Mouse (Mus musculus) C2C12 (cell line): Measurements from ENCODE around the gene Cryba2. TPM values are rescaled to one million over a fixed set of nuclear protein-coding genes. Genes with fewer than 3 reads are reported as not detected.

Experiments used
- H3K27me3 ChIP-seq: one replicate; pipeline ENCODE4 v1.6.1; 2011; ENCODE audit not compliant: control insufficient read depth, insufficient read depth, insufficient read length
- H3K36me3 ChIP-seq: one replicate; pipeline ENCODE4 v1.6.1; 2011; ENCODE audit not compliant: control insufficient read depth, insufficient read depth
- H3K4me3 ChIP-seq: one replicate; pipeline ENCODE4 v1.5.1; 2011; ENCODE audit warnings: mild to moderate bottlenecking, control low read depth; ENCODE audit not compliant: poor library complexity, insufficient read depth, severe bottlenecking
- H3K79me2 ChIP-seq: one replicate; pipeline ENCODE4 v1.6.1; 2011; ENCODE audit not compliant: control insufficient read depth, insufficient read depth
- H3K79me3 ChIP-seq: one replicate; pipeline ENCODE4 v1.6.1; 2011; ENCODE audit warnings: low read depth, control low read depth
- H3ac ChIP-seq: one replicate; pipeline ENCODE3; 2011; ENCODE audit warnings: low read depth; ENCODE audit not compliant: control insufficient read depth, insufficient read length
- CEBPB ChIP-seq: IDR thresholded peaks from one replicate; pipeline ENCODE4 v1.6.1; 2011; ENCODE audit warnings: low read depth, mild to moderate bottlenecking, control low read depth, moderate library complexity
- CTCF ChIP-seq: IDR thresholded peaks from one replicate; pipeline ENCODE4 v1.5.1; 2011; ENCODE audit not compliant: control insufficient read depth, insufficient read depth, insufficient read length
- FOSL1 ChIP-seq: IDR thresholded peaks from one replicate; pipeline ENCODE4 v1.8.0; 2011; ENCODE audit warnings: mild to moderate bottlenecking, low read length; ENCODE audit not compliant: poor library complexity, insufficient read depth, severe bottlenecking
- MAX ChIP-seq: IDR thresholded peaks from one replicate; pipeline ENCODE4 v1.6.1; 2011; ENCODE audit warnings: mild to moderate bottlenecking, control low read depth
- MYOD1 ChIP-seq: IDR thresholded peaks from one replicate; pipeline ENCODE4 v1.6.1; 2011; ENCODE audit warnings: low read depth; ENCODE audit not compliant: control insufficient read depth, insufficient read length
- MYOG ChIP-seq: IDR thresholded peaks from one replicate; pipeline ENCODE4 v1.6.1; 2011; ENCODE audit not compliant: control insufficient read depth, insufficient read length; ENCODE audit errors: extremely low read depth
- USF1 ChIP-seq: IDR thresholded peaks from one replicate; pipeline ENCODE4 v1.6.1; 2011; ENCODE audit warnings: low read depth, mild to moderate bottlenecking, control low read depth, moderate library complexity
- polyA plus RNA-seq: library from polyadenylated mRNA; unstranded; fragments of >200 nt; fragmentation: generic; extraction: Trizol; gene quantifications from one replicate; pipeline ENCODE4 v1.2.1, GENCODE M21; 2012; ENCODE audit warnings: missing spikeins

Cryba2 gene
- polyA plus RNA-seq, 1 experiment, result not detected

- Histone ChIP-seq H3K27me3 (peaks cover 72% of the 10 kb centered on the region), H3K79me3 (no peaks in the 10 kb centered on the region), H3K36me3 (no peaks in the 10 kb centered on the region), H3ac (no peak overlapping the region), H3K4me3 (no peak overlapping the region), H3K79me2 (no peaks in the 10 kb centered on the region)
- TF ChIP-seq MYOG (no peak), CTCF (no peak), USF1 (no peak), MYOD1 (no peak), FOSL1 (no peak), MAX (no peak), CEBPB (no peak)
Measured at GRCm38 (mm10) chr1:74882055-74882734, 10.7 kb downstream of the Cryba2 start.

GRCm38 (mm10) chr1:74880785-74881360 lies 12.1 kb downstream of the Cryba2 start:
- H3K79me2 ChIP-seq, result no peaks in the 10 kb centered on the region
- H3K4me3 ChIP-seq, result no peak overlapping the region
- no peaks in the 10 kb centered on the region for H3K79me3 ChIP-seq
- no peak overlapping the region for H3ac ChIP-seq
- H3K36me3 ChIP-seq, result no peaks in the 10 kb centered on the region
- H3K27me3 ChIP-seq, result peaks cover 59% of the 10 kb centered on the region
- TF ChIP-seq CEBPB, result no peak
- TF ChIP-seq CTCF, result peak; percentile 68
- no peak for TF ChIP-seq MAX

- H3ac ChIP-seq, result no peak overlapping the region
- H3K4me3 ChIP-seq, result no peak overlapping the region
- H3K27me3 ChIP-seq, result peaks cover 35% of the 10 kb centered on the region
Measured at GRCm38 (mm10) chr1:74877199-74877598, 15.7 kb downstream of the Cryba2 start.

GRCm38 (mm10) chr1:74872218-74872617 lies 20.7 kb downstream of the Cryba2 start:
- TF ChIP-seq CEBPB (no peak), USF1 (no peak), CTCF (no peak), MYOG (no peak), MYOD1 (no peak), FOSL1 (no peak), MAX (no peak)
- no peak overlapping the region for H3K4me3 ChIP-seq
- H3K79me2 ChIP-seq, result no peaks in the 10 kb centered on the region
- no peaks in the 10 kb centered on the region for H3K79me3 ChIP-seq
- no peaks in the 10 kb centered on the region for H3K36me3 ChIP-seq
- H3ac ChIP-seq, result no peak overlapping the region
- H3K27me3 ChIP-seq, result peaks cover 54% of the 10 kb centered on the region

More at GRCm38 (mm10) chr1:74877199-74877598, 15.7 kb downstream of the Cryba2 start:
- Histone ChIP-seq H3K79me3 (no peaks in the 10 kb centered on the region), H3K36me3 (no peaks in the 10 kb centered on the region), H3K79me2 (no peaks in the 10 kb centered on the region)
- TF ChIP-seq CEBPB (no peak), MYOD1 (no peak), USF1 (no peak), MYOG (no peak), CTCF (no peak), FOSL1 (no peak), MAX (no peak)

GRCm38 (mm10) chr1:74861783-74862182 lies 31.2 kb downstream of the Cryba2 start:
- H3K36me3 ChIP-seq, result no peaks in the 10 kb centered on the region
- H3K4me3 ChIP-seq, result no peak overlapping the region
- no peak overlapping the region for H3ac ChIP-seq
- no peaks in the 10 kb centered on the region for H3K79me2 ChIP-seq
- H3K79me3 ChIP-seq, result no peaks in the 10 kb centered on the region
- peaks cover 12% of the 10 kb centered on the region for H3K27me3 ChIP-seq
- TF ChIP-seq MYOD1, result no peak
- no peak for TF ChIP-seq FOSL1
- no peak for TF ChIP-seq CTCF
- TF ChIP-seq MAX, result no peak
- TF ChIP-seq USF1, result no peak
- no peak for TF ChIP-seq CEBPB
